Mouse (Mus musculus) cerebellum, postnatal 36 days (tissue): ENCODE measurements around the gene Cfap126.
"Not testable (repeated sequence)": the region's sequence is repeated elsewhere in the genome, so short reads cannot be mapped to it uniquely, and the experiment has no call there.

Source experiments
- DNase-seq, 2 experiments: peaks; one replicate each; pipeline ENCODE4 v3.0.0; 2021 to 2022; ENCODE audit warnings: mixed read lengths in 2 of 2

Cfap126 gene

DNA sequence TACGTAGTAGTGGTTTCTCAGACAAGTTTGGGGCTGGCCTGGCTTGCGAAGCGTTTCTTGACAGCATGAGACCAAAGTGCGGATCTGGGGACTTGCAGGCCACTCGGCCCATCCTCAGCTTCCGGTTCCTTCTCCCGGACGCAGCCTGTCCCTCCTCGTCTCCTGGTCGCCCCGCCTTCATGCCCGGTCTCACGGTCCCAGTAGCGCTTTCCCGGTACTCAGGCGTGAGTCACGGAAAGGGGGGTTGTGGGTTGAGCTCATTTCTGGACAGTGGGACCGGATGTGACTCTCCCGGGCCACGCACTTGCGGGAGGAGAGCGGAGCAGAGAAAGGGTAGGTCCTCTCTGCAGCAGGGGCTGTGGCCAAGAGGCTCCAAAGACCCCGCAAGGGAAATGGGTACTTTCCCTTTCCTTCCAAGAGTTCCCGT, at the start of gene Cfap126:
TSS of gene Cfap126 (plus strand) at position 46 of the 427 bp plus-strand sequence.
- peak; percentile 67 to 75 for DNase-seq

- peak; percentile 68 to 69 for DNase-seq
These were observed 49.1 kb upstream of the Cfap126 start, which contains the start of gene Fcgr3 for GRCm38 (mm10) chr1:171064491-171065242. Fcgr3 (minus strand) TSS chr1:171064935.

DNA sequence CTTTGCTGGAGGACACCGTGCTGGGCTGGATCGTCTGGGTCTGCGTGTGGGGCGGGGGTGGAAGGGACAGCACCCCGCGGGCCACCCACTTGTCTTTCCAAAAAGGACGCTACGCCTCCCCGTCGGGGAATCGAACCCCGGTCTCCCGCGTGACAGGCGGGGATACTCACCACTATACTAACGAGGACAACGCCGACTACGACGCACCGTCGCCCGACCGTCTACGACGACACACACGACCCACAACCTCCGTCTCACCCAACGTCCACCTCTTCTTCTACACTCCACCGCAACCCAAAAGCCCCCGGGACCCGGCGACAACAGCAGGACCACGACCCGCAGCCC, 48.5 kb upstream of the Cfap126 start:
- DNase-seq, result peak; percentile 33 to 36

GRCm38 (mm10) chr1:171065768-171066167, 48.0 kb upstream of the Cfap126 start:
- peak; percentile 17 to 22 for DNase-seq

DNA sequence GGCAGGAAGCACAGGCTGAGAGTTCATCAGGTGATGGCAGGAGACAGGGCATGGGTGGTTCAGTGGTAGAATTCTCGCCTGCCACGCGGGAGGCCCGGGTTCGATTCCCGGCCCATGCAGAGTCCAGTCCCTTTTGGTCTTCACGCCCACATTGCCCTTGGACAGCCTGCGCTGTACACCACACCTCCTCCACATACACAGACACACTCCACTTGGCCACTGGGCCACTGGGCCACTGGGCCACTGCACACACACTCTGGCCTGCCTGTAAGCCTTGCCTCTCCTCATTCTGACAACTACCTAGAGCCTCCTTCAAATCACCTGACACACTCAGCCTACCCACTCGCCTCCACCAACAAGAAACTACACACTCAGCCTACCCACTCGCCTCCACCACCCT, 47.1 kb upstream of the Cfap126 start:
- DNase-seq, result not testable (repeated sequence)

GRCm38 (mm10) chr1:171067928-171068327, 45.8 kb upstream of the Cfap126 start:
- DNase-seq, result not testable (repeated sequence)

DNA sequence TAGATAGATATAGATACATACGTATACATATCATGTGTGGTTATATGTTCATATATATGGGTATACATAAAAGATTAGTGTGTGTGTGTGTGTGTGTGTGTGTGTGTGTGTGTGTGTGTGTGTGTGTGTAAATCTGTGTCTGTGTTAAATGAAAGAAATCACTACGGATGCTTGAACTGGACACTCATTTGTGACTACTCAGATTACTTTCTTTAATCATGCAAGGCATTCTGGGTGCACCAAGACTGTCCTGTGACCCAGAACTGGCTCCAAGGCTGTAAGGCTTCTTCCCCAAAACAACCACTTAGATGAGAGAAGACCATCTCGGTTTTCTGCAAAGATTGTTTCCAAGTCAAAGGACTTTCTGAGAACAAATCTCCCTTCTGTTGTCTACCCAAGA, 44.2 kb upstream of the Cfap126 start:
- DNase-seq, result peak in 1 of 2 experiments; percentile 19

GRCm38 (mm10) chr1:171070879-171071278, 42.8 kb upstream of the Cfap126 start:
- DNase-seq, result not testable (repeated sequence)

- DNase-seq, result not testable (repeated sequence)
These were observed 42.0 kb upstream of the Cfap126 start for GRCm38 (mm10) chr1:171071726-171072125.

- DNase-seq, result not testable (repeated sequence)
These were observed 41.5 kb upstream of the Cfap126 start for GRCm38 (mm10) chr1:171072217-171072616.

DNA sequence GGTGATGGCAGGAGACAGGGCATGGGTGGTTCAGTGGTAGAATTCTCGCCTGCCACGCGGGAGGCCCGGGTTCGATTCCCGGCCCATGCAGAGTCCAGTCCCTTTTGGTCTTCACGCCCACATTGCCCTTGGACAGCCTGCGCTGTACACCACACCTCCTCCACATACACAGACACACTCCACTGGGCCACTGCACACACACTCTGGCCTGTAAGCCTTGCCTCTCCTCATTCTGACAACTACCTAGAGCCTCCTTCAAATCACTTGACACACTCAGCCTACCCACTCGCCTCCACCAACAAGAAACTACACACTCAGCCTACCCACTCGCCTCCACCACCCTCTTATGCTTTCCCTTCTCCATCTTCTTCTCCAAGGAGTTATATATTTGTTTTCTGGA, 39.4 kb upstream of the Cfap126 start:
- not testable (repeated sequence) for DNase-seq

- DNase-seq, result not testable (repeated sequence)
These were observed 37.5 kb upstream of the Cfap126 start for GRCm38 (mm10) chr1:171076176-171076575.

GRCm38 (mm10) chr1:171077192-171077591, 36.5 kb upstream of the Cfap126 start:
- DNase-seq, result not testable (repeated sequence)

DNA sequence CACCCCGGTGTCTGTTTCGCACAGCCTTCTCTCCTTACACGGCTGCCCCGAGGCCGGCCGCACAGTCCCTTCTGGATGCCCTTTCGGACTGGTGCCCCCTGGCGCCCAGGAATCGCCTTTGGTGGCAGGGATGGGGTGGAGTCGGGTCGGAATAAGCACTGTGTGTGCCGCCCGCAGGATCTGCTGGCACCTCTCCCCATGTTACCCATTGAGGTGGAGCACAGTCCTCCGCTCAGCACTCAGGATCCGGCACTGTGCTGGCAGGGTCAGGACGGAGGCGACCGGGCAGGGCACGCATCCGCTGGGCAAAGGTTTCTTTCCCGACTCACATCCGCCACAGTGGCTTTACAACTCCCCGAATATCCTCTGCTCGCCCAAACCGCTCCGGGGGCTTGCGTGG, 35.8 kb upstream of the Cfap126 start:
- peak; percentile 22 to 36 for DNase-seq

DNA sequence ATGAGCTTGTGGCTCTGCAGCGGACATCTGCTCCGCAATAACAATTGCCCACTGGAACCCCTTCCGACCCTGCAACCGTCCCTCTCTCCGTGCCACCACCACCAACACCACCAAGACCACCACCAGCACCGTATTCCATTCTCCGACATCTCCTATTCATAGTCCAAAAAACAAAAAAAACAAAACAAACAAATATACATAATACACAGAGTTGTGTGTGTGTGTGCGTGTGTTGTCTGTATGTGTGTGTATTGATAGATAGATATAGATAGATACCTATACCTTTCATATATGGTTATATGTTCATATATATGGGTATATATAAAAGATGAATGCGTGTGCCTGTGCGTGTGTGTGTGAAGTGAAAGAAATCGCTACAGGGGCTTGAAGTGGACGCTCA, 35.3 kb upstream of the Cfap126 start:
- DNase-seq, result not testable (repeated sequence)

GRCm38 (mm10) chr1:171079345-171079744, 34.4 kb upstream of the Cfap126 start:
- DNase-seq, result not testable (repeated sequence)

DNA sequence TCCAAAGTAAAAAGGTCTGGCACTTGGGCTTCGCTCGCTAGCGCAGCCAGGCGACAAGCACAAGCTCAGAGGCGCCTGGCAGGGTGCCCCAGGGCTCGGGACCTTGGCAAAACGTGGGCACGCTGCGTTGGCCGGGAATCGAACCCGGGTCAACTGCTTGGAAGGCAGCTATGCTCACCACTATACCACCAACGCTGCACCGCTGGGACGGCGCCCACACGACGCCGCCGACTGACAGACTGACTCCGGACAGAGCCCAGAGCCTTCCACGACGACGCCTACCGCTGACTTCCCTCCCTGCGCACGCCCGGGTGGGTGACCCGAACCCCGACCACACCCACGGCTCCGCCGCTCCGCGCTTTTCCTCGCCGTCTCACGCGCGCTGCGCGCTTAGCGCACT, 33.9 kb upstream of the Cfap126 start:
- not testable (repeated sequence) for DNase-seq

GRCm38 (mm10) chr1:171081512-171082231, 32.0 kb upstream of the Cfap126 start:
- DNase-seq, result not testable (repeated sequence)

GRCm38 (mm10) chr1:171085718-171086117, 28.0 kb upstream of the Cfap126 start:
- DNase-seq, result no peak

DNA sequence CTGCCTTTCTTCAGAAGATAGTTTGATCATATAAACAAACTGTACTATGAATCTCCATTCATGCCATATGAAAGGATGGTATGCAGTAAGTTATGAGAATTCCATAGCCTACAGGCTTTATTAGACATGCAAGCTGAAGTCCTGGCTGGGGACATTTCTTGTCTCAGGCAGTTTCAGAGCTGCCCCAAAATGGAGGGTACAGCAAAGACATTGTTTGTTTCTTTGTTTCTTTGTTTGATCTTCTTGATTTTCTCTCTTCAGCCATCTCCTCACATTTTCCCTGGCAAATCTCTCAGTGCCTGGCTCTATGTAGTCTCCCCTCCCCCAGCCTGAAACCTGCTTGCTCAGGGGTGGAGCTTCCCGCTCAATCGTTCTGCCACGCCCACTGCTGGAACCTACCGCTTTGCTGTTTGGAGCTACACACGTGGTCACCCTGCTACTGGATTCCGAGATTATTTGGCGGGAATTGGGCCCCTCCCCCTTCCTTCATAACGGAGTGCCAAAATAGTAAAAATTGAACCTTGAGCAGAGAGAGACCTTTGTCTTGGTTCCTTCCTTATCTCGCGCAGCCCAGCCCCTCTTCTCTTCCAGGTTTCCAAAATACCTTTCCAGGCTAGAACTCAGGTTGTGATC, 25.4 kb upstream of the Cfap126 start:
- DNase-seq, result not testable (repeated sequence)

- no peak for DNase-seq
These were observed 23.8 kb upstream of the Cfap126 start for GRCm38 (mm10) chr1:171089891-171090290.

DNA sequence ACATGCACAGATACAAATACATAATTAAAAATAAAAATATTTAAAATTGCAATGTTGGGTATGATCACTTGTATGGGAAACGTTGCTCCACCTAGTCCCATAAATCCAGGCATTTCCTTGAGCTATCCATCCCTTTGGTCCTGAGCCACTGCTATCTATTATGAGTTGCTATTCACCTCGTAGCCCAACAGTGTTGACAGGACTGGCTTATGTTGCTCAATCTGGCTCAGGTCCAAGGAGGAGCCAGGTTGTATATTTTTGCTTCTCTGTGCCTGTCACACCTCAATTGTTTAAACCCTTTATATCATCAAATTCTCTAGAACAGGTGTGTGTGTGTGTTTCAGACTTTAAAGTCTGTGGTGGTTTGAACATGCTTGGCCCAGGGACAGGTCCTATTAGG, 23.0 kb upstream of the Cfap126 start:
- DNase-seq, result no peak

GRCm38 (mm10) chr1:171094424-171094823, 19.3 kb upstream of the Cfap126 start:
- DNase-seq, result no peak
